Mouse (Mus musculus): ENCODE results near the gene Rab4a.

GRCm38 (mm10) chr8:123793900-123794299 is 11.9 kb upstream of the Rab4a start:
- TF ChIP-seq EP300 (optimal IDR thresholded peaks at IDR 0.05) (no peak), CTCF (IDR thresholded peaks at IDR 0.05; ENCODE audit: low read depth) (no peak)
